Mouse (Mus musculus): Measurements from ENCODE around the gene 1520401A03Rik.

The 1520401A03Rik gene

GRCm38 (mm10) chr17:23722376-23723125, at the start of gene 1520401A03Rik:
1520401A03Rik (minus strand) TSS chr17:23722783.
- no peak for DNase-seq

DNA sequence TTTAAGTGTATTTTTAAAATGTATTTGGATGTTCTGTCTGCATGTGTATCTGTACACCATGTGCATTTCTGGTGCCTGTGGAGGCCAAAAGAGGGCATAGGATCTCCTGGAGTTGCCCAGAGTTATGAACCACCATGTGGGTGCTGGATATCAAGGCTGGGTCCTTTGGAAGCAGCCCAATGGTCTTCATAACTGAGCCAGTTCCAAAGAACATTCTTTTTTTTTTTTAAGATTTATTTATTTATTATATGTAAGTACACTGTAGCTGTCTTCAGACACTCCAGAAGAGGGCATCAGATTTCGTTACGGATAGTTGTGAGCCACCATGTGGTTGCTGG, 49.6 kb upstream of the 1520401A03Rik start:
- peak; percentile 10 to 25 for DNase-seq

DNA sequence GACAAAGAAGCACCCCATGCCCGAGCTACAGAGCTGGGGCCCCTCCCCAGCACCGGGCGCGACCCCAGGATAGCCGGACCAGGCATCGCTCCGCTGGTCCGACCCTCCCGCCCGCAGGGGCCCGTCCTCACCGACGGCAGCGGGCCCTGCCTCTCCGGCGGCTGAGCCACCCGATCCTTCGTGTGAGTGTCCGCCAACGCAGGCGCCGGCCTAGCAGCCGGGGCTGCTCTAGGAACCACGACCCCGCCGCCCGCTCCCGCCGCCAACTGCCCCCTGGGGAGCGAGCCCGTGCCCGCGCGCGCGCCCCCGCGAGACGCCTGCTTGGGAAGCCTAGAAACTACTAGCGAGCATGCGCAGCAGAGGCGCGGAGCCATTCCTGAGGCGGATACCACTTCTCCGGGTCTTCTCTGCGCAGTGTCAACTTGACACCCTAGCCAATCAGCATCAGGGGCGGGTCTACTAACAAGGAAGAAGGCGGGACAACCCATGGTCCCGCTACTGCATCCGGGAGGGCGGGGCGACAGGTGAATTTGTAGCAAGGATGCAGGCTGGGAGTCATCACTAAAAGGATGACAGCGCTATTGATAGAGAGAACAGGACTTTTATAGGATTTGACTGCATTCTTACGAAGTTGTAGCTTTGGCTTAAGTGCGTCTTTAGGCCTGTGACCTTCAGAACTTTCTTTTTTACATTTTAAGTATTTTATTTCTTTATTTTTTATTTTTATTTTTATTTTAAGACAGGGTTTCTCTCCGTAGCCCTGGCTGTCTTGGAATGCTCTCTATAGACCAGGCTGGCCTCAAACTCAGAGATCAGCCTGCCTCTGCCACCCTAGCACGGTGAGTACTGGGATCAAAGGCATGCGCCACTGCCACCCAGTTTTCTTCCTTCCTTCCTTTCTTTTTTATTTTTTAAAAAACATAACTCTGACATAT, 49.0 kb upstream of the 1520401A03Rik start, which contains the start of gene Flywch1:
Gene Flywch1 (minus strand): TSS at position 319 of the 935 bp plus-strand sequence.
- peak; percentile 99 for DNase-seq

GRCm38 (mm10) chr17:23770896-23771283, 48.3 kb upstream of the 1520401A03Rik start:
- no peak for DNase-seq

GRCm38 (mm10) chr17:23770493-23770892, 47.9 kb upstream of the 1520401A03Rik start:
- no peak for DNase-seq

DNA sequence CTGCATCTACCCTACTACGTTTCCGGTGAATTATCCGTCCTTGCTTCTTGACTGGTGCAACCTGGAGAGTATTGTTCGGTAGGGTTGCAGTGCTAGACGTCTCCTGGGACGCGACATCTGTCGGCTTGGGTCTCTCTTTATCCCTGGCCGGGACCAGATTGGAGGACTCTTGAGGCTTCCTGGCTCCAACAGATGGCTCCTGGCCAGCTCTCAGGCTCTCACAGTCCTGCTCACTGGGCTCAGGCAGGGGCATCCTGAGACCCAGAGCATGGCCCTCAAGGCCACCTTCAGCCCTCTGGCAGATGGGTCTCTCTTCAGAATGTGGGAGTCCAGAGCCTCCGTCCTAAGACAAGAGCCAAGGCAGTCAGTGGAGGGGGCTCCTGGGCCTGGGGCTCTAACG, 40.4 kb upstream of the 1520401A03Rik start:
- DNase-seq: peak; percentile 71 to 83

DNA sequence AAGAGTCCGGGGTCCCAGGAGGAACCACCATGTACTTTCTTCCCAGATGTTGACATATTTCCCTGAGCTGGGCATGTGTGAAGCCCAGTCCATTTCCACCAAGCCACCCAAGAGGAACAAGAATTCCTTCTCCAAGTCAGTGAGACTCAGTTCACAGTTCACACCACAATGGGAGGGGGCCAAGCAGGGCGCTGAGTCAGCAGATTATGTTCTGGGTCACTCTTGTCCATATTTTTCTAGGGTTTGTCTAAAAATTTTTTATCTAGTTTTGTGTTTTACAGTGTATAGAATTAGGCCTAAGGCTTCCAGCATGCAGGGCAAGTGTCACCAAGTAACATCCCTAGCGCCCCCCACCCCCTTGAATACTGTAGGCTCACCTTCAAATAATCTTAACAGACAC, 38.6 kb upstream of the 1520401A03Rik start:
- DNase-seq: no peak

GRCm38 (mm10) chr17:23760231-23760630, 37.6 kb upstream of the 1520401A03Rik start:
- no peak for DNase-seq

DNA sequence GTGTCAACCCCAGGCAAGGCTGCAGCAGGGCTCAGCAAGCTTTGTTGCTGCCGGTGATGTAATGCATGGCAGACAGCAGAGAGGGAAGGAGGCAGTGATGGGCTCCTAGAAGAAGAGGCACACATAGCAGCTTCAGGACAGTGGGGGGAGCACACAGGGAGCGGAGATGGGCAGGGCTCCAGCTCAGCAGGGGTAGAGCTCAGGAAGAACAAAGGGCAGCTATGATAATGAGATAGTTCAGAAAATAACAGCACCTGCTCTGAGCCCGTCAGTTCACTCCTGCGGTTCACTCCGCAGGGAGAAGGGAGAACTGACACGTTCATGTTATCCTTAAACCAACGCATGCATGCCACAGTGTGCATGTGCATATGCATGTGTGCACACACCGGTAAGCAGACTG, 36.2 kb upstream of the 1520401A03Rik start:
- DNase-seq: peak; percentile 56 to 71

GRCm38 (mm10) chr17:23757581-23757980, 35.0 kb upstream of the 1520401A03Rik start:
- no peak for DNase-seq

- DNase-seq: no peak
Observed at GRCm38 (mm10) chr17:23755689-23756088, 33.1 kb upstream of the 1520401A03Rik start.

DNA sequence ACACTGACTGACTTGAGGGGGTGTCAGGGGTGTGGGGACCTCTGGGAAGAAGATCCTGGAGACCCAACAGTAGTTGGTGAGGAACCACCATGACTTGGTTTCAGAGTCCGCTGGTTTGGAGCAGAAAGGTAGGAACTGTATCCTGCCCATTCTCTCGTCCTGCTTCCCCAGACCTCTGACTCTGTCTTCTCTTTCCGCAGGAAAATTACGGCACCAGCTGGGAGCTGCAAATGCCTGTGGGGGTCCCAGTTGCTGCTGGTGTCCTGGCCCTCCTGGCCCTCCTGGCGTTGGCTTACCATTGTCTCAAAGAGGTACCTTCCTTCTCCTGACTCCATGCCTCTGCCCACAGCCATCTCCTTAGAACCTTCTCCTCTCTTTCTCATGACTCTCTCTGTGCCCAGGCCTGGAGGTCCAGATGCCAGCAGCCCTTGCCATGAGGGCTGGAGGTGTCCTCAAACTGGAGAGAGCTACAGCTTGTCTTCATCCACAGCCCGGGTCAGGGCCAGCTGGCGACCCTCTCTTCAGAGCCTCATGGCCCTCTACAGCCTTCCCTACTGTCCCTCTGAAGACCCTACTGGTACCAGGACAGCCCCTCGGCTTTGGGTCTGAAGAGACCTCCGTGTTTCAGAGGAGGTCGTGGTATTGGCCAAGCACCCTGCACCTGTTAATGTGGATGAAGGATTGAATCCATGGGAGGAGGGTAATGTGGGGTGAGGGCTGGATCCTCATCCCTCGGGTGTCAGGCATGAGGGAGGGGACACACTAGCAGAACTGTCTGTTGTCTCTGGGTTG, 27.0 kb upstream of the 1520401A03Rik start:
- no peak for DNase-seq

- peak; percentile 66 to 84 for DNase-seq
Observed at GRCm38 (mm10) chr17:23748631-23749391, 26.2 kb upstream of the 1520401A03Rik start.

GRCm38 (mm10) chr17:23748026-23748425, 25.4 kb upstream of the 1520401A03Rik start:
- DNase-seq: no peak

DNA sequence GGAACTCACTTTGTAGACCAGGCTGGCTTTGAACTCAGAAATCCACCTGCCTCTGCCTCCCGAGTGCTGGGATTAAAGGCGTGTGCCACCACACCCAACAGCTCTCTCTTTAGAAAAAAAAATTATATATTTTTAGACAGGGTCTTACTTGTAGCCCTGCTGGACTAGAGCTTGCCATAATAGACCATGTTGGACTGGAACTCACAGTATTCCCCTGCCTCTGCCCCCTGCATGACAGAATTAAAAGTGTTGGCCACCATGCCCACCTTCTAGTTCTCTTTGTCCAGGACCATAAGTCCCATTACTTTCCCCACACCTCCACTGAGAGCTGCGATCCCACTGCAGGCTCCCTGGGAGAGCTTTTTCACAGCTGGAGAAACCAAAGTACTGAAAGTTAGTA, 24.9 kb upstream of the 1520401A03Rik start:
- no peak for DNase-seq

DNA sequence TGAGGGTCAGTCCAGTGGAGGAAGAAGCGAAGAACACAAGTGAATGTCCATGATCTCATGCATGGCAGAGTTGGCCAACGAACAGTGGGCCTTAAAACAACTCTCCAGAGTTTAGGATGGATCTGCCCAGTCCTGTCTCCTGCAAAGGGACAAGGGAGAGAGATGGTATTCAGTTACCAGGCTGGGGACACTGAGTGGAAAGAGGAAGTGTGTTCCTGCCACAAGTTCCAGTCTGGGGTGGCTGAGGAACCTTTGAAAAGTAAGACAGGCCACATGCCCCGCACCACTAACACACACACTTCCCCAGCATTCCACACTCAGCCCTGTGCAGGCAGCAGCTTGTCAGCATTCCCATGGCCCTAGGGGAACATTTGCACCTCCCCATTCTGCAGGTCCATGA, 24.2 kb upstream of the 1520401A03Rik start:
- no peak for DNase-seq

DNA sequence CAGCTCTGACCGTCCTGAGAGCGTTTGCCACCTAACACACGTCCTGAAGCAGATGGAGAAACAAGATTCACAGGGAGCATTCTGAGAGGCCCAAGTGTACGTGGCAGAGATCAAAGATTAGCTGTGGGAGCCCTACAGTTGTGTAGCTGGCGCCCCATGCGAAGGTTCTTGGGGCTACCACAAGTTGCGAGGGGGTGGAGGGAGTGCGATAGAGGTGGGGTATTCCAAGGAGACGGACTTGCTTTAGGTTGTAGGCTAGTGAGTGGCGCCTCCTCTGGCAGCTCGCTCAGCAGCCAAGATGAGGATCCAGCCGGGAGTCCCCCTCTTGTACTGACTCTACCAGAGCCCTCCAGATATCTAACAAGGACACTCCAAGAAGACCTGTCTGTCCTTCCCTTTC, 23.7 kb upstream of the 1520401A03Rik start:
- DNase-seq: peak in 1 of 2 experiments; percentile 47

DNA sequence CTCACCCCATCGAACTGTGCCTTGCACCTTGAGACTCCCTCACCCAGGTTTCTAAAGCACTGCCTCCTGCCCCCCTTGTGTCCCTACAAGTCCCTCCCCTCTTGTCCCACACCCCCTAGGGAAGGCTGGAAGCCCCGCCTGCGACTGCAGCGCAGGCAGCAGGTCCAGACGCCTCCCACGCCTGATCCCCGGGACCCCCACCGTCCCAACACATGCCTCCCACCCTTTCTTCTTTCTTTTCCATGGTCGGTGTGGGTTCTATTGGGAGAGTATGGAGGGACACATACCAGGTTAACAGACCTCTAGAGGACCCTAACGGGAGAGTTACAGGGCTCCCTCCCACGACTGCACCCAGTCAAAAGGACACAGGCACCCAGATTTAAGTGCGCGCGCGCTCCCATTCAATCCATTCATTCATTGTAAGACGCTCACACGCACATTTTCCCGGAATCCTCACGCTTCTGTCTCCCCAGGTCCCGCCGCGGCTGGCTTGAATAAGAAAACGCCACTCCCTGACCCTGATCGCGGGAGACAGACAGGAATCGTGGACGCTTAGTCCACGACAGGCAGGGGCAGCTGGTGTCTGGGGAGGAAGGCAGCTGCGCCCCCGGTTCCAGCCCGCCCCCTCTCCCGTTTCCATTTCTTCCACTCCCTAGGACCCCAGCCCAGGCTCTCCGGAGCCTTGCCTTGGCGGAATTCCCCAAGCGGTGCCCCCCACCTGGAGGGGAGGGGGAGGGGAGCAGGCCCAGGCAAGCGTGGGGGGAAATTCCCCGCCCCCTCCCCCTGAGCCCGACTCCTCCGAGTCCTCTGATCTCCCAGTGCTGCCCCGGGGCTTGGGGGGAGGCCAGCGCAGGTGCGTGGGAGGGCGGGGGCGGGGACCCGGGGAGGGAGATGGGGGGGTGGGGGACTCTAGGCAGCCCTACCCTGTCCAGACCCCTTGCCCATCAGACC, 23.0 kb upstream of the 1520401A03Rik start, which contains the start of gene Kremen2:
Gene Kremen2 (minus strand): TSS at position 533 of the 951 bp plus-strand sequence.
- peak in 1 of 2 experiments; percentile 34 for DNase-seq

DNA sequence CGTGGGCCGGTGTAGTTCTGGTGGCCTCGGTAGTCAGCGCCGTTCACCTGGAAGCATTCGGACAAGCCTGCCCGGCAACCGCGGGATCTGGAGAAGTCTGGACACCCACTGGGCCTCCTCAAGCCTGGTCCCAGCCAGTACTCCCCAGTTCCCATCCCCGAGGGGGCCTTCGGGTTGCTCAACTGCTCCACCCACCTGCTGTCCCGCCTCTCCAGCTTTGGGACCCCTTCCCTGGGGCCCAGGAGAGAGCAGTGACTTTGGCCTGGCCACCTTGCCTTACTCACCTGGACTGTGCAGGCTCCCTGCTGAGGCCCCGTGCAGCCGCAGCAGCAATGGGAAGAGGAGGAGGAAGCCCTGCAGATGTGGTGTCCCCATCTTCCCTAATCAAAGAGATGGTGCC, 22.1 kb upstream of the 1520401A03Rik start:
- no peak for DNase-seq

- no peak for DNase-seq
Observed at GRCm38 (mm10) chr17:23744076-23744475, 21.5 kb upstream of the 1520401A03Rik start.

- DNase-seq: no peak
Observed at GRCm38 (mm10) chr17:23742941-23743340, 20.4 kb upstream of the 1520401A03Rik start.

All from cerebellum, postnatal 25 days (tissue).